Mouse (Mus musculus) limb, embryonic 14.5 days (tissue): ENCODE measurements around the gene Trp53tg5. TPM values are rescaled to one million over a fixed set of nuclear protein-coding genes. Genes with fewer than 3 reads are reported as not detected.

Experiments used
- ATAC-seq: fragments of 200-750 bp; cut with Nextera tagmentation; 2 replicates; pipeline ENCODE4 v1.8.0; 2017; ENCODE audit warnings: low read depth, moderate number of reproducible peaks, moderate TSS enrichment; ENCODE audit not compliant: low FRiP score
- DNase-seq: peaks from one replicate; pipeline ENCODE4 v3.0.0-alpha.2; 2015; ENCODE audit warnings: low spot score
- H3K27ac ChIP-seq: fragments of 300-500 bp; sonication (generic); replicated peaks from 2 replicates; pipeline ENCODE4 v1.5.1; 2014; ENCODE audit warnings: low read depth, mild to moderate bottlenecking, low read length, moderate library complexity, mixed read lengths
- H3K27me3 ChIP-seq: fragments of 300-500 bp; sonication (generic); 2 replicates; pipeline ENCODE4 v1.6.1; 2014; ENCODE audit warnings: low read length, mixed read lengths; ENCODE audit not compliant: control insufficient read depth, insufficient read depth
- H3K36me3 ChIP-seq: fragments of 300-500 bp; sonication (generic); 2 replicates; pipeline ENCODE4 v1.6.1; 2014; ENCODE audit warnings: mild to moderate bottlenecking, low read length, moderate library complexity, mixed read lengths; ENCODE audit not compliant: control insufficient read depth, insufficient read depth
- H3K4me1 ChIP-seq: fragments of 300-500 bp; sonication (generic); 2 replicates; pipeline ENCODE4 v1.6.1; 2014; ENCODE audit warnings: antibody characterized with exemption, low read length, mixed read lengths; ENCODE audit not compliant: control insufficient read depth, insufficient read depth
- H3K4me2 ChIP-seq: fragments of 300-500 bp; sonication (generic); replicated peaks from 2 replicates; pipeline ENCODE4 v1.6.1; 2014; ENCODE audit warnings: low read depth, mild to moderate bottlenecking, low read length, moderate library complexity; ENCODE audit not compliant: severe bottlenecking
- H3K4me3 ChIP-seq: fragments of 300-500 bp; sonication (generic); replicated peaks from 2 replicates; pipeline ENCODE4 v1.5.1; 2014; ENCODE audit warnings: low read length
- H3K9ac ChIP-seq: fragments of 300-500 bp; sonication (generic); 2 replicates; pipeline ENCODE4 v1.6.1; 2014; ENCODE audit warnings: mild to moderate bottlenecking, low read depth, low read length, moderate library complexity; ENCODE audit not compliant: severe bottlenecking
- H3K9me3 ChIP-seq: fragments of 300-500 bp; sonication (generic); 2 replicates; pipeline ENCODE4 v1.6.1; 2016; ENCODE audit warnings: low read length; ENCODE audit not compliant: control insufficient read depth
- POLR2A ChIP-seq: fragments of 200-500 bp; IDR thresholded peaks from 2 replicates; pipeline ENCODE4 v1.8.0; 2012; ENCODE audit warnings: inconsistent platforms, mild to moderate bottlenecking, moderate library complexity, borderline replicate concordance; ENCODE audit not compliant: insufficient read depth, insufficient read length; ENCODE audit errors: extremely low read depth
- WGBS: fragments of 180-500 bp; shearing (Covaris S2); extraction: QIAGEN DNeasy Blood & Tissue Kit; methylation state at CpG from one replicate; pipeline ENCODE4 v1.1.7; 2014; 5-methylcytosine and 5-hydroxymethylcytosine counted together
- polyA plus RNA-seq, 2 experiments: library from polyadenylated mRNA; depleted of rRNA in 1 of 2; stranded (reverse) in 1 of 2; unstranded in 1 of 2; fragments of >200 nt; fragmentation: Nextera tagmentation in 1 of 2; extraction: Ambion mirVana in 1 of 2; gene quantifications; 2 replicates each; pipeline versions ENCODE4 v1.2.1 to v1.2.3; 2012 to 2014

Gene Trp53tg5
- polyA plus RNA-seq, 2 experiments: not detected

- H3K4me2 ChIP-seq: no peak overlapping the region
- H3K9ac ChIP-seq: no peak overlapping the region
- no peaks in the 10 kb centered on the region for H3K9me3 ChIP-seq
- H3K4me1 ChIP-seq: peaks cover 19% of the 10 kb centered on the region
- WGBS: 65% methylated on average over 5 of the region's 5 CpGs
- no peaks in the 10 kb centered on the region for H3K27me3 ChIP-seq
- no peaks in the 10 kb centered on the region for H3K36me3 ChIP-seq
- H3K27ac ChIP-seq: 0 out of 2 replicates have a peak overlapping the region, but pooled peaks have one; percentile 33
- ATAC-seq (no peak), DNase-seq (no peak)
- no peak for TF ChIP-seq POLR2A
- no peak overlapping the region for H3K4me3 ChIP-seq
These were observed 24.6 kb downstream of the Trp53tg5 start for GRCm38 (mm10) chr2:164448921-164449320.

- H3K9ac ChIP-seq: no peak overlapping the region
- WGBS: 91% methylated on average over 1 of the region's 1 CpGs
- no peaks in the 10 kb centered on the region for H3K27me3 ChIP-seq
- DNase-seq (no peak), ATAC-seq (no peak)
- peaks cover 24% of the 10 kb centered on the region for H3K4me1 ChIP-seq
- no peak overlapping the region for H3K4me2 ChIP-seq
- H3K4me3 ChIP-seq: no peak overlapping the region
- no peak for TF ChIP-seq POLR2A
- no peak overlapping the region for H3K27ac ChIP-seq
- no peaks in the 10 kb centered on the region for H3K36me3 ChIP-seq
- H3K9me3 ChIP-seq: no peaks in the 10 kb centered on the region
These were observed 25.4 kb downstream of the Trp53tg5 start for GRCm38 (mm10) chr2:164448140-164448539.

GRCm38 (mm10) chr2:164446086-164446469 lies 27.4 kb downstream of the Trp53tg5 start:
- no peaks in the 10 kb centered on the region for H3K36me3 ChIP-seq
- ATAC-seq: no peak
- no peaks in the 10 kb centered on the region for H3K9me3 ChIP-seq
- no peaks in the 10 kb centered on the region for H3K27me3 ChIP-seq
- H3K4me2 ChIP-seq: no peak overlapping the region
- H3K4me1 ChIP-seq: peaks cover 21% of the 10 kb centered on the region
- H3K4me3 ChIP-seq: no peak overlapping the region
- WGBS: 65% methylated on average over 3 of the region's 3 CpGs
- no peak for TF ChIP-seq POLR2A
- no peak overlapping the region for H3K9ac ChIP-seq
- DNase-seq: no peak
- no peak overlapping the region for H3K27ac ChIP-seq

GRCm38 (mm10) chr2:164445399-164446085 lies 28.0 kb downstream of the Trp53tg5 start:
- no peak overlapping the region for H3K4me2 ChIP-seq
- H3K4me3 ChIP-seq: no peak overlapping the region
- H3K9ac ChIP-seq: no peak overlapping the region
- no peaks in the 10 kb centered on the region for H3K36me3 ChIP-seq
- H3K4me1 ChIP-seq: peaks cover 26% of the 10 kb centered on the region
- no peaks in the 10 kb centered on the region for H3K9me3 ChIP-seq
- WGBS: 84% methylated on average over 3 of the region's 3 CpGs
- no peak for DNase-seq
- H3K27ac ChIP-seq: no peak overlapping the region
- TF ChIP-seq POLR2A: no peak
- H3K27me3 ChIP-seq: no peaks in the 10 kb centered on the region
- no peak for ATAC-seq

- DNase-seq (no peak), ATAC-seq (no peak)
- Histone ChIP-seq H3K9me3 (no peaks in the 10 kb centered on the region), H3K4me2 (no peak overlapping the region), H3K27ac (no peak overlapping the region), H3K36me3 (no peaks in the 10 kb centered on the region), H3K4me3 (no peak overlapping the region), H3K9ac (no peak overlapping the region), H3K4me1 (peaks cover 33% of the 10 kb centered on the region), H3K27me3 (no peaks in the 10 kb centered on the region)
- TF ChIP-seq POLR2A: no peak
- 74% methylated on average over 2 of the region's 2 CpGs for WGBS
These were observed 28.8 kb downstream of the Trp53tg5 start for GRCm38 (mm10) chr2:164444701-164445100.

- no peak for TF ChIP-seq POLR2A
These were observed 30.0 kb downstream of the Trp53tg5 start, which contains the start of gene Sdc4 for GRCm38 (mm10) chr2:164443460-164444000. Gene Sdc4 (minus strand): TSS chr2:164443887.

More at GRCm38 (mm10) chr2:164443460-164444000, 30.0 kb downstream of the Trp53tg5 start, which contains the start of gene Sdc4:
- Histone ChIP-seq H3K4me2 (peak within 1 kb of the TSS; percentile 90), H3K27ac (peak within 1 kb of the TSS; percentile 49), H3K4me3 (peak within 1 kb of the TSS; percentile 63), H3K9me3 (no peaks in the 10 kb centered on the region), H3K36me3 (no peaks in the 10 kb centered on the region), H3K4me1 (peaks cover 35% of the 10 kb centered on the region), H3K27me3 (no peaks in the 10 kb centered on the region), H3K9ac (peak within 1 kb of the TSS; percentile 79)
- peak; percentile 3; the same call in 1 of the 2 replicates for ATAC-seq
- 10% methylated on average over 18 of the region's 18 CpGs for WGBS
- peak; percentile 55 for DNase-seq
